Mouse (Mus musculus) bone marrow, adult 2 months (tissue): ENCODE measurements around the gene Pth.

Experiments used
- CTCF ChIP-seq: fragments of 200-500 bp; IDR thresholded peaks from 2 replicates; pipeline ENCODE4 v1.5.1; 2011; ENCODE audit warnings: low read length, control low read depth; ENCODE audit not compliant: control insufficient read depth, insufficient read depth
- POLR2A ChIP-seq: fragments of 200-500 bp; IDR thresholded peaks from 2 replicates; pipeline ENCODE4 v1.6.1; 2011; ENCODE audit warnings: low read depth, mild to moderate bottlenecking, control low read depth, low read length, borderline replicate concordance; ENCODE audit not compliant: control insufficient read depth

DNA sequence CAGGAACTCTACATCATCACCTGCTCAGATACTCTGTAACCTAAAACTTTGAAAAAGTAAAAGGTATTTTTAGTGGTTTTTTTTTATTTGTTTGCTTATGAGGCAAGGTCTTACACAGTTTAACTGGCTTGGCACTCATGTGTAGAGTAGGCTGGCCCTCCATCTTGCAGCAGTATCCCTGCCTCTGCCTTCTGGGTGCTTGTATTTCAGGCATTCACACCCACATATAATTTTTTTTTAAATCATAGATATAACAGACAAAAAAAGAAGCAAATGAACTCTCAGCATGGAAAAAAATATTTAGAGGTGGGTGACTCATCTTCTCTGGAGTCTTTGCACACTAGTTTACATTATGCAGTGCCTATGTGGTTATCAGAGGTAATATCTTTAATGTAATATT, 9.7 kb upstream of the Pth start:
- no peak for TF ChIP-seq POLR2A
- no peak for TF ChIP-seq CTCF
